9 mouse cellular contexts compared by ENCODE assay signal in the genomic region with DNA sequence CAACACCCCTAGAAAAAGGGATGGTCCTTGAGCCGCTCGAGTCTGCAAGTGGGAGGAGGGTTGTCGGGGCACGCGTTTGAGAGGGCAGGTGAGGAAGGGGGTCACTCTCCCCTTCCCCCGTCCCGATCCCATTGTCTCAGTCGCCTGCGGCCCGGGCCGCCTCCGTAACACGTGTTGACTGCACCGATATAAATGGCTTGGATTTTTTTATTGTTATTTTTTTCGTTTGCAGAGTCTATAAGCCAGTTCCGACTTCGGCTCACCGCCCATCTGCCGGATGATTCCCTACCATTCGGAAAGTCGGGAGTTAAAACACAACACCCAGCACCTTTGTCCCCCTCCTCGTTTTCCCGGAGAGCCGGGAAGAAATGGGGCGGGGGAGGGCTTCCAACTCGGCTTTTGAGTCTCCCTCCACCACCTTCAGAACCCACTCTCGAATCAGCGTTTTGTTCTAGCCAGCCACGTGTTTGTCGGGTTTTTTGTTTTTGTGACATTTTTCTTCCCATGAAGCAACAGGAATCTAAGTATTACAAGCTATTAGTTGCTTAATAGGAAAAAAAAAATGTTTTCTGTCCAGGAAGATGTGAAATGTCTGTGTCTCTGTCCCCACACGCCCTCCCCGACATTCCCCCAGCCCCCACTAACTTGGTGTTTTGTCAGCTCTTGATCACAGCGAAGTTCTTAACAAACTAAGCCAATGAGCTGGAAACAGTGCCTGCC. TPM values are rescaled to one million over a fixed set of nuclear protein-coding genes. Genes with fewer than 3 reads are reported as not detected.
A peak's percentile ranks its signal among the peaks of the same experiment; 100 is the strongest.
DNase-seq lines count a peak whose midpoint lies in the region; ATAC-seq and TF ChIP-seq lines count a peak whose summit lies in the region.
"Had no signal": no experiment of that assay in that cellular context is flagged by ENCODE, and none has a peak within 500 bp of the region (broad histone marks: within the 10 kb centered on the region; RNA-seq: fewer than 3 reads in every experiment).

No protein-coding gene starts in this region.

- H3K27me3 ChIP-seq in liver, embryonic 11.5 days (replicated peaks; ENCODE audit: control insufficient read depth, insufficient read depth, low read length), result no peaks in the 10 kb centered on the region
- peaks cover 50% of the 10 kb centered on the region for H3K27me3 ChIP-seq in heart, postnatal 0 days (ENCODE audit: control insufficient read depth, insufficient read depth, low read length)
- peaks cover 19% of the 10 kb centered on the region for H3K27me3 ChIP-seq in liver, embryonic 13.5 days
- peaks cover 7% of the 10 kb centered on the region; the same call in 1 of the 2 replicates for H3K27me3 ChIP-seq in stomach, postnatal 0 days (ENCODE audit: control insufficient read depth, insufficient read depth, low read length)

- peaks cover 16% of the 10 kb centered on the region for H3K4me1 ChIP-seq in liver, embryonic 11.5 days (replicated peaks; ENCODE audit: control insufficient read depth, insufficient read depth, low read length)
- H3K4me1 ChIP-seq in heart, postnatal 0 days (ENCODE audit: control insufficient read depth, insufficient read depth), result peaks cover 24% of the 10 kb centered on the region
- peaks cover 62% of the 10 kb centered on the region for H3K4me1 ChIP-seq in liver, embryonic 13.5 days (replicated peaks)
- H3K4me1 ChIP-seq in stomach, postnatal 0 days (replicated peaks; ENCODE audit: control insufficient read depth, insufficient read depth), result 0 out of 2 replicates have a peak, but pooled peaks cover 4% of the 10 kb centered on the region

- WGBS in liver, embryonic 11.5 days, result under 1% methylated on average over 33 of the region's 33 CpGs
- WGBS in heart, postnatal 0 days, result 2% methylated on average over 33 of the region's 33 CpGs
- under 1% methylated on average over 33 of the region's 33 CpGs for WGBS in liver, embryonic 13.5 days (ENCODE audit: insufficient replicate concordance)
- 3% methylated on average over 33 of the region's 33 CpGs for WGBS in stomach, postnatal 0 days

- DNase-seq in liver, embryonic 11.5 days (ENCODE audit: low spot score), result no peak
- no peak for DNase-seq in liver
- DNase-seq in embryo, embryonic 9.5 days (ENCODE audit: extremely low spot score), result peak; percentile 76
- no peak for DNase-seq in heart, postnatal 0 days (ENCODE audit: low spot score)
- no peak for DNase-seq in liver, embryonic 13.5 days
- peak; percentile 32 for DNase-seq in stomach, postnatal 0 days (ENCODE audit: low spot score)
- no peak for DNase-seq in urinary bladder, postnatal 10 days (ENCODE audit: low spot score)
- DNase-seq in right cerebral cortex, postnatal 14 days, result no peak

- no peak for ATAC-seq in liver, embryonic 11.5 days (replicated peaks; ENCODE audit: low FRiP score)
- ATAC-seq in heart, postnatal 0 days (ENCODE audit: insufficient read depth, low read depth), result no peak
- ATAC-seq in liver, embryonic 13.5 days (ENCODE audit: low read depth), result peak; percentile 13; the same call in 1 of the 2 replicates
- ATAC-seq in stomach, postnatal 0 days (ENCODE audit: low FRiP score, low TSS enrichment), result no peak

- H3K27ac ChIP-seq in liver, embryonic 11.5 days (ENCODE audit: low read depth, low read length), result peak overlapping the region; percentile 98
- no peak overlapping the region for H3K27ac ChIP-seq in heart, postnatal 0 days (ENCODE audit: low read depth)
- peak overlapping the region; percentile 86 for H3K27ac ChIP-seq in liver, embryonic 13.5 days
- H3K27ac ChIP-seq in stomach, postnatal 0 days (replicated peaks), result no peak overlapping the region

- peak overlapping the region; percentile 95 for H3K9ac ChIP-seq in liver, embryonic 11.5 days (ENCODE audit: low read depth, low read length)
- H3K9ac ChIP-seq in heart, postnatal 0 days (replicated peaks; ENCODE audit: low read depth, low read length), result no peak overlapping the region
- peak overlapping the region; percentile 89 for H3K9ac ChIP-seq in liver, embryonic 13.5 days
- H3K9ac ChIP-seq in stomach, postnatal 0 days (ENCODE audit: low read length), result no peak overlapping the region

- TF ChIP-seq CTCF in heart, postnatal 0 days (IDR thresholded peaks at IDR 0.05; ENCODE audit: low read depth), result no peak
- TF ChIP-seq CTCF in stomach, postnatal 0 days (IDR thresholded peaks at IDR 0.05; ENCODE audit: low read depth), result no peak

- H3K36me3 ChIP-seq in liver, embryonic 11.5 days (ENCODE audit: control insufficient read depth, insufficient read depth, low read length), result 0 out of 2 replicates have a peak, but pooled peaks cover under 1% of the 10 kb centered on the region
- no peaks in the 10 kb centered on the region for H3K36me3 ChIP-seq in heart, postnatal 0 days (replicated peaks; ENCODE audit: control insufficient read depth, insufficient read depth, low read length)
- no peaks in the 10 kb centered on the region for H3K36me3 ChIP-seq in liver, embryonic 13.5 days
- no peaks in the 10 kb centered on the region for H3K36me3 ChIP-seq in stomach, postnatal 0 days (ENCODE audit: control insufficient read depth, insufficient read depth, low read length)

- H3K4me2 ChIP-seq in liver, embryonic 11.5 days, result peak overlapping the region; percentile 96
- peak overlapping the region; percentile 94 for H3K4me2 ChIP-seq in heart, postnatal 0 days (ENCODE audit: low read depth, low read length)
- peak overlapping the region; percentile 98 for H3K4me2 ChIP-seq in liver, embryonic 13.5 days
- H3K4me2 ChIP-seq in stomach, postnatal 0 days (replicated peaks; ENCODE audit: low read depth), result peak overlapping the region; percentile 88

- peak overlapping the region; percentile 96 for H3K4me3 ChIP-seq in liver, embryonic 11.5 days (ENCODE audit: low read depth, low read length)
- peak overlapping the region; percentile 78 for H3K4me3 ChIP-seq in heart, postnatal 0 days (ENCODE audit: low read depth, low read length)
- peak overlapping the region; percentile 82 for H3K4me3 ChIP-seq in liver, embryonic 13.5 days (replicated peaks)
- peak overlapping the region; percentile 62 for H3K4me3 ChIP-seq in stomach, postnatal 0 days (ENCODE audit: low read depth, low read length)
- H3K4me3 ChIP-seq: myocyte had no signal

- no peak for TF ChIP-seq EP300 in heart, postnatal 0 days (IDR thresholded peaks at IDR 0.05; ENCODE audit: low read depth)
- TF ChIP-seq EP300 in stomach, postnatal 0 days (optimal IDR thresholded peaks at IDR 0.05), result no peak

- H3K9me3 ChIP-seq in liver, embryonic 11.5 days (ENCODE audit: control insufficient read depth, low read length), result no peaks in the 10 kb centered on the region
- H3K9me3 ChIP-seq in heart, postnatal 0 days (replicated peaks; ENCODE audit: control insufficient read depth, low read length), result no peaks in the 10 kb centered on the region
- H3K9me3 ChIP-seq in liver, embryonic 13.5 days (replicated peaks), result no peaks in the 10 kb centered on the region
- no peaks in the 10 kb centered on the region for H3K9me3 ChIP-seq in stomach, postnatal 0 days (ENCODE audit: control insufficient read depth, low read length)

RNA-seq across cellular contexts. Expression of a gene that starts 1.9 kb away (rescaled TPM):
- polyA plus RNA-seq in liver, embryonic 11.5 days (2014; fragmentation: Nextera tagmentation; extraction: Ambion mirVana), result 54.1 and 56.0 TPM in 2 replicates
- total RNA-seq in heart, postnatal 0 days (2014; rRNA removed; ENCODE audit: low replicate concordance), result 3.4 and 10.4 TPM in 2 replicates
- polyA plus RNA-seq in heart, postnatal 0 days (2015; fragmentation: Nextera tagmentation; extraction: Ambion mirVana), result 4.5 and 5.6 TPM in 2 replicates
- polyA plus RNA-seq in liver, embryonic 13.5 days (2015; fragmentation: Nextera tagmentation; extraction: Ambion mirVana), result 20.8 and 23.9 TPM in 2 replicates
- polyA plus RNA-seq in stomach, postnatal 0 days (2015; fragmentation: Nextera tagmentation; extraction: Ambion mirVana), result 4.3 and 5.2 TPM in 2 replicates

RNA-seq across cellular contexts. Expression of a gene that starts 16.7 kb away (rescaled TPM):
- polyA plus RNA-seq in liver, embryonic 11.5 days (2014; fragmentation: Nextera tagmentation; extraction: Ambion mirVana), result not detected in 2 replicates
- total RNA-seq in heart, postnatal 0 days (2014; rRNA removed; ENCODE audit: low replicate concordance), result not detected in 2 replicates
- polyA plus RNA-seq in heart, postnatal 0 days (2015; fragmentation: Nextera tagmentation; extraction: Ambion mirVana), result not detected in 2 replicates
- polyA plus RNA-seq in liver, embryonic 13.5 days (2015; fragmentation: Nextera tagmentation; extraction: Ambion mirVana), result not detected in 2 replicates
- 1.8 and 3.2 TPM in 2 replicates for polyA plus RNA-seq in stomach, postnatal 0 days (2015; fragmentation: Nextera tagmentation; extraction: Ambion mirVana)
- polyA plus RNA-seq: myocyte had no signal

RNA-seq across cellular contexts. Expression of a gene that starts 27.0 kb away (rescaled TPM):
- 48.8 and 50.0 TPM in 2 replicates for polyA plus RNA-seq in liver, embryonic 11.5 days (2014; fragmentation: Nextera tagmentation; extraction: Ambion mirVana)
- total RNA-seq in heart, postnatal 0 days (2014; rRNA removed; ENCODE audit: low replicate concordance), result 24.0 and 25.2 TPM in 2 replicates
- polyA plus RNA-seq in heart, postnatal 0 days (2015; fragmentation: Nextera tagmentation; extraction: Ambion mirVana), result 59.4 and 63.0 TPM in 2 replicates
- polyA plus RNA-seq in liver, embryonic 13.5 days (2015; fragmentation: Nextera tagmentation; extraction: Ambion mirVana), result 87.0 and 88.9 TPM in 2 replicates
- 76.0 and 83.0 TPM in 2 replicates for polyA plus RNA-seq in stomach, postnatal 0 days (2015; fragmentation: Nextera tagmentation; extraction: Ambion mirVana)

RNA-seq across cellular contexts. Expression of a gene that starts 57.5 kb away (rescaled TPM):
- 26.7 and 27.1 TPM in 2 replicates for polyA plus RNA-seq in liver, embryonic 11.5 days (2014; fragmentation: Nextera tagmentation; extraction: Ambion mirVana)
- total RNA-seq in heart, postnatal 0 days (2014; rRNA removed; ENCODE audit: low replicate concordance), result 42.4 and 44.4 TPM in 2 replicates
- 19.3 and 20.0 TPM in 2 replicates for polyA plus RNA-seq in heart, postnatal 0 days (2015; fragmentation: Nextera tagmentation; extraction: Ambion mirVana)
- polyA plus RNA-seq in liver, embryonic 13.5 days (2015; fragmentation: Nextera tagmentation; extraction: Ambion mirVana), result 13.7 and 15.2 TPM in 2 replicates
- polyA plus RNA-seq in stomach, postnatal 0 days (2015; fragmentation: Nextera tagmentation; extraction: Ambion mirVana), result 26.4 and 28.7 TPM in 2 replicates

Comparison
In these comparisons a context has a peak if more than half of its experiments do, and no peak if none do; other contexts are left out.
1. DNase-seq: peak in embryo, embryonic 9.5 days (single experiment) and stomach, postnatal 0 days (single experiment); none in liver, embryonic 11.5 days (single experiment), liver (single experiment), heart, postnatal 0 days (single experiment), liver, embryonic 13.5 days (single experiment), urinary bladder, postnatal 10 days (single experiment) and right cerebral cortex, postnatal 14 days (single experiment).
2. H3K27ac ChIP-seq: peak in liver, embryonic 11.5 days (single experiment) and liver, embryonic 13.5 days (single experiment); none in heart, postnatal 0 days (single experiment) and stomach, postnatal 0 days (single experiment).
3. H3K9ac ChIP-seq: peak in liver, embryonic 11.5 days (single experiment) and liver, embryonic 13.5 days (single experiment); none in heart, postnatal 0 days (single experiment) and stomach, postnatal 0 days (single experiment).
4. Peak in every context shown above with its lines, with median percentiles within 50 percentile points of each other: H3K4me2 ChIP-seq and H3K4me3 ChIP-seq.